Mouse (Mus musculus) left cerebral cortex, adult 6 months (tissue): ENCODE results near the gene Dynlrb2. TPM values are rescaled to one million over a fixed set of nuclear protein-coding genes. Genes with fewer than 3 reads are reported as not detected.

Experiments used
- long read RNA-seq, 2 experiments: library from polyadenylated mRNA; unstranded; transcript quantifications; one replicate each; pipeline ENCODE4 v2.0.0; 2019 to 2020
- polyA plus RNA-seq: library from polyadenylated mRNA; unstranded; fragments of <200 nt; fragmentation: Nextera tagmentation; gene quantifications from 2 replicates; pipeline ENCODE4 v1.2.3, GENCODE M21; 2021

Dynlrb2 gene
- 8.0 and 8.9 TPM in 2 replicates for polyA plus RNA-seq
- long read RNA-seq, experiment 1, partial matches to known transcripts, result 0 of 1 reads
- long read RNA-seq, experiment 1, other reads (novel, unspliced or antisense), result 0 of 1 reads
- long read RNA-seq, experiment 2, partial matches to known transcripts, result 0 of 2 reads
- long read RNA-seq, experiment 2, other reads (novel, unspliced or antisense), result 0 of 2 reads

GRCm38 (mm10) chr8:116504477-116505120 is at the start of gene Dynlrb2:
Dynlrb2 (plus strand) TSS chr8:116504974.

Other genes with a start within 250 kb of the Dynlrb2 start
- 6.9 and 7.2 TPM in 2 replicates for gene Cdyl2, start 228.0 kb downstream of the Dynlrb2 start, polyA plus RNA-seq